Mouse (Mus musculus) CD4-positive helper T cell, adult 2 months (primary cell): ENCODE measurements around the gene Best3.
A peak's percentile ranks its signal among the peaks of the same experiment; 100 is the strongest.
"Not testable (repeated sequence)": the region's sequence is repeated elsewhere in the genome, so short reads cannot be mapped to it uniquely, and the experiment has no call there.

ENCODE experiments used
- DNase-seq: peaks from one replicate; pipeline ENCODE4 v3.0.0-alpha.2; 2012; ENCODE audit warnings: low read depth, missing footprints, low spot score

Gene Best3

DNA sequence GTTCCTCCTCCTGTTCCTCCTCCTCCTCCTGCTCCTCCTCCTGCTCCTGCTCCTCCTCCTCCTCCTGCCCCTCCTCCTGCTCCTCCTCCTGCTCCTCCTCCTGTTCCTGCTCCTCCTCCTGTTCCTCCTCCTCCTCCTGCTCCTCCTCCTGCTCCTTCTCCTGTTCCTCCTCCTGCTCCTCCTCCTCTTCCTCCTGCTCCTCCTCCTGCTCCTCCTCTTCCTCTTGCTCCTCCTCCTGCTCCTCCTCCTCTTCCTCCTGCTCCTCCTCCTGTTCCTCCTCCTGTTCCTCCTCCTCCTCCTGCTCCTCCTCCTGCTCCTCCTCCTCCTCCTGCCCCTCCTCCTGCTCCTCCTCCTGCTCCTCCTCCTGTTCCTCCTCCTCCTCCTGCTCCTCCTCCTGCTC, 39.7 kb downstream of the Best3 start:
- DNase-seq: not testable (repeated sequence)

- DNase-seq: peak; percentile 11
Observed at GRCm38 (mm10) chr10:117026176-117026575, 40.1 kb downstream of the Best3 start.

- no peak for DNase-seq
Observed at GRCm38 (mm10) chr10:117031160-117031559, 45.0 kb downstream of the Best3 start.

DNA sequence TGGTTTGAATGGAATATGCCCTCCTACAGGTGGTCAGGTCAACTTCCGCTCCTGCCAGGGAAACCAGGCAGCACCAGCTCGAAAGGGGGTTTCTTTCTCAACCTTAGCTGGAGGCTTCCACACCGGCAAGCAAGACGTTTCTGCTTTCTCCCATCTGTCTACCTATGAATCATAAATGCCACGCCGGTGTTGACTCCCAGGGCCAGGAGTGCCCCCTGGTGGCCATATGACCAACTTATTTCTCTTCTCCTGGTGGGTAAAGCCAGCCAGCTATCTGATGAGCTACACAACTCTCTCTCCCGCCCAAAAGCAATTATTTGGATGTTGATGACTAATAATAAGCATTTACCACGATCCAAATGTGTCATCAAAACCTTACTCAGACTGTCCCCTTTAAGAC, 47.7 kb downstream of the Best3 start:
- peak; percentile 74 for DNase-seq

GRCm38 (mm10) chr10:117040355-117040754, 54.2 kb downstream of the Best3 start:
- DNase-seq: no peak

DNA sequence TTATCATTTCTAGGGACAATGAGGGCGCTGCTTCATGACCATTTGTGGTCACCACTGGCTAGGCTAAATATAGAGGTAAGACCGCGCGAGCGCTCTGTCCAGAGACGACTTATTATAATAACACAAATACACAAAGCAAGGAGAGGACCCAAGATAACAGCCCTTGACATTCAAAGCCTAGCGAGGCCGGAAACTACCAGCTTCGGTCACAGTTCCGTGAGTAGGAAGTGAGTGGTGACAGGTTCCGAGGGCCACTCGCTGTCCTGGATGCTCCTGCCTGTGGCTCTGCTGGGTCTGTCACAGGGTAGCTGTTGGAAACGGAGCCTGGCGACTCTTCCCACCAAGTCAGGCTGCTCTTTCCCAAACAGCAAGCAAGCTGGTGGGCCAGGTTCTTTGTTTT, 56.2 kb downstream of the Best3 start:
- DNase-seq: no peak

- DNase-seq: not testable (repeated sequence)
Observed at GRCm38 (mm10) chr10:117043497-117044166, 57.5 kb downstream of the Best3 start.

- no peak for DNase-seq
Observed at GRCm38 (mm10) chr10:117045175-117046056, 59.3 kb downstream of the Best3 start, which contains the start of gene Lrrc10. TSS of gene Lrrc10 (plus strand) at chr10:117045341.

GRCm38 (mm10) chr10:117049253-117049652, 63.1 kb downstream of the Best3 start:
- DNase-seq: no peak

- DNase-seq: no peak
Observed at GRCm38 (mm10) chr10:117049961-117050597, 64.0 kb downstream of the Best3 start.

DNA sequence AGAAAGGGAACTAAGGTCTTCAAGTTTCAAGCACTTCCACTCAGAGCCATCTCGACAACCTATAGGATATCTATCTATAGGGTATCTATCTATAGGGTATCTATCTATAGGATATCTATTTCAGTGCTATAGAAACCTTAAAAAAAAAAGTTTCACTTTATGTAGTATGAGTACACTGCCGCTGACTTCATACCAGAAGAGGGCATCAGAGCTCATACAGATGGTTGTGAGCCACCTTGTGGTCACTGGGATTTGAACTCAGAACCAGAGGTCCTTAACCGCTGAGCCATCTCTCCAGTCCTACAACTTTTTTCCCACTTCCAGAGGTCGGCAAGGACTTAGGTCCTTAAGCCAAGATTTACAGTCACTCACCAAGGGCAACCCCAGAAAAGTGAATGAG, 69.6 kb downstream of the Best3 start:
- peak; percentile 26 for DNase-seq

DNA sequence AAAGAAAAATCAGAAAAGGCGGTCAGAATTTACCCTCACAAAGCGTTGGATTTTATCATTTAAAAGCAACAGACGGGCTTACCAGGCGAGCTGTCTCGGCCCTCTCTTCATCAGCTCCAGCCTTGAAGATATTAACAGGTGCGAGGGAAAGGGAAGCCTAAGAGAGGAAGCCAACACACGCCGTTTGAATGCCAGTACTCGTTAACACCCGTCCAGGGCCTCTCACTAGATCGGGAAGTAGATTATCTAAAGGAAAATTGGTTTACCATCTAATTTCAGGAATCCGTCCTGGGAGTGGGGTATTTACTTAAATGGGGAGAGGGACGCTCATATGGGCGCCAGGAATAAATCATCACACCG, 76.8 kb downstream of the Best3 start:
- DNase-seq: no peak

DNA sequence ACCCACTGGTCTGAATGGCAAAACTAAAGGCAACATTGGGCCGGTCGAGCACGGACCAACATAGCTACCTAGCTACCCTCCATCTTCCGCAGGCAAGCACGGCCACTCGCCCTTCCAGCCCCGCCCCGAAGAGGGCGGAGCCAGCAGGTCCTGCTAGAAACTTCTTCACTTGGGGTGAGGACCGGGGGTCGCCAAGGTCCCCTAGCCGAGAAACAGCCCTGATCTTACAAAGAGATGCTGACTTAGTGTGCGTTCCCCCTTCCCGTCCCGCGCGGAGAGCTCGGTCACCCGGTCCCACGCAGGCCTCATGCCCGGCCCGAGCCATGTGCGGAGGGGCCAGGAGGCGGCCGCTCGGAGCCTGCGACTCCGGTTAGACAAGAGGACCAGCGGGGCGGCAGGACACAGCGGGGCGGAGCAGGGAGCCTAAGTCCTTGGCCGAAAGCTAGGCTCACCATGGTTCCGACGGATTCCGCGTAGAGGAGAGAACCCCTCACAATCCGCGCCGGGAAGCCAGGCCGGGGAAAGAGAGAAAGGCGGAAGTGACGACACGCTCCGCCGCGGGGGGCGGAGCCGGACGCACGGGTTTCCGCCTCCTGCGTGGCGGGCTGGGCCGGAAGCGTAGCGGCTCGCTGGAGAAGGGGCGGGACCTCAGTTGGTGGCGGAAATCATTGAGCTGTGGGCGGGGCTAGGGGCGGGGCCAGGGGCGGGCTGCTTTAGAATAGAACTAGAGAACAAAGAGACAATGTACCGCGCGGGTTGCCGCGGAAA, 77.3 kb downstream of the Best3 start, which contains the start of gene Cct2:
Gene Cct2 (minus strand): TSS at position 561 of the 768 bp plus-strand sequence.
- peak; percentile 98 for DNase-seq

GRCm38 (mm10) chr10:117064076-117064475, 78.0 kb downstream of the Best3 start:
- DNase-seq: no peak

DNA sequence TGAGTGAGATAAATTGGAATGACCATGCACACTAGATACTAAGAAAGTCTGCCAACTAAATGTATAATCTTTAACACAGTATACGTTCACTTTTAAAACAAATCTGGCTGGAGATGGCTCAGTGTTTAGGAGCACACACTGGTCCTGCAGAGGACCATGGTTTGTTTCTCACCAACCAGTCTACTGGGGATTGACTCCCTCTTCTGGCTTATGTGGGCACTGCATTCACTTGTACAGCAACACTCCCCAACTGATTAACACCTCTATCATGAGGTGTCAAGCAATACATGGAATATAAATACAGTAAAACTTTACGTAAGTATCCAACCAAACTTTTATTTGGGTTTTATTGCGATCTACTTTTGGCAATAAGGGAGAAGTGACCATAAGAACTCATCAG, 83.0 kb downstream of the Best3 start:
- no peak for DNase-seq

GRCm38 (mm10) chr10:117072191-117072888, 86.2 kb downstream of the Best3 start:
- no peak for DNase-seq

DNA sequence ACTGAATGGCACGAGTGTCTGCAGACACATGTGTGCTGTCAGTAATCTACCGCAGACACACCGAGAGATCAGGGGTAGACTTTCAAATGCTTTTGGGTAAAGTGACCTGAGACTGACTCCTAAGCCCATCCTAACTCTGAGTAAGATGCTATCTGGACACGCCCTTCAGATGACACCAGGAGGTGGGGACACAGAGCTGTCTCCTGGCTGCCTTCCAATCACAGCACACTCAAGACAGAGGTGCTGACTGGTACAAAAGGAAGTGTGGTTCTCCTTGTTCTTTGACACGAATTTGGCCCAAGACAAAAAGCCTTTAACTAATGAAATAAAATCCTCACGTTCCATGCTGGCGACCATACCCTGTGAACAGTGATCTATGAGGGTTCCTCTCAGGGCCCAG, 87.1 kb downstream of the Best3 start:
- no peak for DNase-seq
